Mouse (Mus musculus) heart, postnatal 4 days (tissue): ENCODE measurements around the gene Gm20777. TPM values are rescaled to one million over a fixed set of nuclear protein-coding genes. Genes with fewer than 3 reads are reported as not detected.
"Not testable (repeated sequence)": the region's sequence is repeated elsewhere in the genome, so short reads cannot be mapped to it uniquely, and the experiment has no call there.

Source experiments
- DNase-seq: peaks from one replicate; pipeline ENCODE4 v3.0.0; 2021
- total RNA-seq, 2 experiments: library from RNA; stranded (reverse); gene quantifications; 2 replicates each; pipeline ENCODE4 v1.2.3; 2021

Gm20777 gene
- not detected for total RNA-seq

- DNase-seq, result not testable (repeated sequence)
Measured at GRCm38 (mm10) chrY:10752350-10752749, at the start of gene Gm20777. TSS of gene Gm20777 (minus strand) at chrY:10752450.

GRCm38 (mm10) chrY:10709551-10709950 lies 42.7 kb downstream of the Gm20777 start:
- DNase-seq, result peak; percentile 42

- peak; percentile 2 for DNase-seq
Measured at GRCm38 (mm10) chrY:10708761-10709160, 43.5 kb downstream of the Gm20777 start.

- DNase-seq, result peak; percentile 3
Measured at GRCm38 (mm10) chrY:10708226-10708625, 44.0 kb downstream of the Gm20777 start.

- peak; percentile 2 for DNase-seq
Measured at GRCm38 (mm10) chrY:10706686-10707085, 45.6 kb downstream of the Gm20777 start.

Other genes with a start within 250 kb of the Gm20777 start
- gene Gm20737, start 216.4 kb downstream of the Gm20777 start, total RNA-seq, result not detected
- not detected for gene Gm21775, start 199.0 kb downstream of the Gm20777 start, total RNA-seq
- gene Gm21900, start 136.1 kb downstream of the Gm20777 start, total RNA-seq, result not detected